Mouse (Mus musculus) neural tube, embryonic 13.5 days (tissue): ENCODE results near the gene Six1. TPM values are rescaled to one million over a fixed set of nuclear protein-coding genes. Genes with fewer than 3 reads are reported as not detected.

Experiments used
- ATAC-seq: fragments of 200-750 bp; cut with Nextera tagmentation; 2 replicates; pipeline ENCODE4 v1.8.0; 2017; ENCODE audit warnings: low read depth, mild to moderate bottlenecking, moderate TSS enrichment, moderate library complexity
- H3K27ac ChIP-seq: fragments of 300-500 bp; sonication (generic); replicated peaks from 2 replicates; pipeline ENCODE4 v1.5.1; 2015; ENCODE audit warnings: moderate library complexity, mild to moderate bottlenecking, inconsistent platforms
- H3K27me3 ChIP-seq: fragments of 300-500 bp; sonication (generic); 2 replicates; pipeline ENCODE4 v1.6.1; 2015; ENCODE audit warnings: mild to moderate bottlenecking, inconsistent platforms
- H3K36me3 ChIP-seq: fragments of 300-500 bp; sonication (generic); 2 replicates; pipeline ENCODE4 v1.6.1; 2015; ENCODE audit warnings: mild to moderate bottlenecking, inconsistent platforms
- H3K4me1 ChIP-seq: fragments of 300-500 bp; sonication (generic); replicated peaks from 2 replicates; pipeline ENCODE4 v1.6.1; 2015; ENCODE audit warnings: inconsistent platforms
- H3K4me2 ChIP-seq: fragments of 300-500 bp; sonication (generic); 2 replicates; pipeline ENCODE4 v1.6.1; 2015; ENCODE audit warnings: inconsistent platforms, mild to moderate bottlenecking, moderate library complexity
- H3K4me3 ChIP-seq: fragments of 300-500 bp; sonication (generic); 2 replicates; pipeline ENCODE4 v1.5.1; 2015; ENCODE audit warnings: mild to moderate bottlenecking, inconsistent platforms
- H3K9ac ChIP-seq: fragments of 300-500 bp; sonication (generic); 2 replicates; pipeline ENCODE4 v1.6.1; 2015; ENCODE audit warnings: moderate library complexity, mild to moderate bottlenecking, inconsistent platforms
- H3K9me3 ChIP-seq: fragments of 300-500 bp; sonication (generic); 2 replicates; pipeline ENCODE4 v1.6.1; 2016; ENCODE audit warnings: inconsistent platforms
- WGBS: fragments of 180-500 bp; shearing (Covaris S2); methylation state at CpG from one replicate; pipeline ENCODE4 v1.1.7; 2015; 5-methylcytosine and 5-hydroxymethylcytosine counted together
- polyA plus RNA-seq: library from polyadenylated mRNA; unstranded; fragments of >200 nt; fragmentation: Nextera tagmentation; extraction: Ambion mirVana; gene quantifications from 2 replicates; pipeline ENCODE4 v1.2.1, GENCODE M21; 2015

The Six1 gene
- polyA plus RNA-seq, 1 experiment from 2014 or later: 8.8 TPM

GRCm38 (mm10) chr12:73060805-73061410, 7.2 kb upstream of the Six1 start:
- 63% methylated on average over 9 of the region's 9 CpGs for WGBS
- no peak overlapping the region for H3K4me3 ChIP-seq
- no peak overlapping the region for H3K9ac ChIP-seq
- H3K27me3 ChIP-seq: peaks cover 33% of the 10 kb centered on the region
- no peaks in the 10 kb centered on the region for H3K4me1 ChIP-seq
- no peak for ATAC-seq
- H3K27ac ChIP-seq: no peak overlapping the region
- H3K9me3 ChIP-seq: no peaks in the 10 kb centered on the region
- H3K4me2 ChIP-seq: no peak overlapping the region
- H3K36me3 ChIP-seq: no peaks in the 10 kb centered on the region

- Histone ChIP-seq H3K27ac (no peak overlapping the region), H3K27me3 (peaks cover 67% of the 10 kb centered on the region), H3K9me3 (no peaks in the 10 kb centered on the region), H3K9ac (no peak overlapping the region), H3K4me2 (no peak overlapping the region), H3K4me1 (peaks cover 18% of the 10 kb centered on the region; the same call in 1 of the 2 replicates), H3K36me3 (no peaks in the 10 kb centered on the region), H3K4me3 (no peak overlapping the region)
- no peak for ATAC-seq
- 78% methylated on average over 6 of the region's 6 CpGs for WGBS
These were observed 3.8 kb upstream of the Six1 start for GRCm38 (mm10) chr12:73057492-73057891.

DNA sequence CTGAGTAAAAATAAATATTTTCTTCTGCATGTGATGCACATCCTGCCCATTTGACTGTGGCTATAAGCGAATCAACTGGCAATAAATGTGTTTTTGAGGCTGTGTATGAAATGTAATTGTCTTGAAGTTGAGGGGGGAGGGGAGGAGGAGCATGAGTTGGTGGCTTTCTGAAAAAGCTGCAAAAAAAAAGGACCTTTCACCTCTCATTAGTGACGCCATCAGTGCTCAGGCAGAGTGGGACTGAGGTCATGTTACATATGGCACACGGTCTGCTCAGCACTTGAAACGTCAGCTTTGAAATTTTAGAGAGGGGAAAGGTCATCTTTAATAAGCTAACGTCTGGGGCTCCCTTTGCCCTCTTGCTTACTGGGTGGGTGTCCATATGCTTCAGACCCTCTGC, 1.8 kb upstream of the Six1 start:
- Histone ChIP-seq H3K36me3 (no peaks in the 10 kb centered on the region), H3K27ac (no peak overlapping the region), H3K9me3 (no peaks in the 10 kb centered on the region), H3K4me2 (no peak overlapping the region), H3K9ac (no peak overlapping the region), H3K4me3 (no peak overlapping the region), H3K27me3 (peaks cover 83% of the 10 kb centered on the region), H3K4me1 (peaks cover 22% of the 10 kb centered on the region; the same call in 1 of the 2 replicates)
- 17% methylated on average over 5 of the region's 5 CpGs for WGBS
- ATAC-seq: no peak

- no peaks in the 10 kb centered on the region for H3K9me3 ChIP-seq
- peak overlapping the region; percentile 59 for H3K4me2 ChIP-seq
- no peak overlapping the region for H3K4me3 ChIP-seq
- ATAC-seq: no peak
- H3K9ac ChIP-seq: no peak overlapping the region
- peak overlapping the region; percentile 67 for H3K27ac ChIP-seq
- peaks cover 91% of the 10 kb centered on the region for H3K27me3 ChIP-seq
- H3K36me3 ChIP-seq: no peaks in the 10 kb centered on the region
- H3K4me1 ChIP-seq: peaks cover 22% of the 10 kb centered on the region; the same call in 1 of the 2 replicates
- WGBS: 15% methylated on average over 15 of the region's 15 CpGs
These were observed 994 bp upstream of the Six1 start for GRCm38 (mm10) chr12:73054576-73055185.

- Histone ChIP-seq H3K4me1 (peaks cover 22% of the 10 kb centered on the region; the same call in 1 of the 2 replicates), H3K27ac (peak overlapping the region; percentile 67), H3K9me3 (no peaks in the 10 kb centered on the region), H3K36me3 (no peaks in the 10 kb centered on the region), H3K4me3 (peak overlapping the region; percentile 40), H3K9ac (peak overlapping the region; percentile 55), H3K4me2 (peak overlapping the region; percentile 59), H3K27me3 (peaks cover 100% of the 10 kb centered on the region)
- WGBS: 2% methylated on average over 34 of the region's 34 CpGs
- no peak for ATAC-seq
These were observed 766 bp downstream of the Six1 start for GRCm38 (mm10) chr12:73052651-73053591.

DNA sequence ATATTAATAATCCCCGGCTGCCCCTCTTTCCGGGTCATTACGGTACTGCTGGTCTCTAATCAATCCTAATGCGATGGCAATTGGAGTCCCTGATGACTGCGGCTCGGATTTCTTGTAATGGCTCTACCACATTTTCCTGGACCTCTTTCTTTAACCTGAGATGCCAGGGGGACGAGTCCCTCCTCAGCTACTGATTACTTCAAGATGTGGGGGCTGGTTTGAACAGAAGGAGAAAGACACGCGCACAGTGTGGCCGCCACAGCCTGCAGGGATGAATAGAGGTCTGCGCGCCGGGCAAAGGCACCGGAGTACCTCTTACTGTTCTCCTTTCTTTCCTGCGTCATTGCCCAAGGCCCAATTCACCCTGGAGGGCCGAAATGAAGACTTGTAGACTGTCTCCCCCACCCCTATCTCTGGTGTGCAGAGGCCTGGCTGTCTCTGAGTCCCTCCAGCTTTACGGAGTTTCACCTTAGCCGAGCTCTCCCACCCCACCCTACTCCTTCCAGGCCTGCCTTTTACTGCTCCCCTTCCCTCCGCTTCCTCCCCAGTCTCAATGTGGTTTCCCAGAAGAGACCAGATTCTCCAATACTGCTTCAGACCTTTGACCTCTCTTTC, 1.5 kb downstream of the Six1 start:
- peak overlapping the region; percentile 67 for H3K27ac ChIP-seq
- no peak overlapping the region for H3K9ac ChIP-seq
- H3K36me3 ChIP-seq: no peaks in the 10 kb centered on the region
- H3K4me1 ChIP-seq: peaks cover 22% of the 10 kb centered on the region; the same call in 1 of the 2 replicates
- WGBS: 1% methylated on average over 19 of the region's 19 CpGs
- no peak overlapping the region for H3K4me3 ChIP-seq
- H3K27me3 ChIP-seq: peaks cover 100% of the 10 kb centered on the region
- no peak for ATAC-seq
- peak overlapping the region; percentile 59 for H3K4me2 ChIP-seq
- no peaks in the 10 kb centered on the region for H3K9me3 ChIP-seq

- no peak overlapping the region for H3K27ac ChIP-seq
- H3K4me1 ChIP-seq: peaks cover 32% of the 10 kb centered on the region
- no peak overlapping the region for H3K9ac ChIP-seq
- no peak overlapping the region for H3K4me3 ChIP-seq
- 2% methylated on average over 15 of the region's 15 CpGs for WGBS
- no peaks in the 10 kb centered on the region for H3K9me3 ChIP-seq
- ATAC-seq: no peak
- H3K36me3 ChIP-seq: no peaks in the 10 kb centered on the region
- no peak overlapping the region for H3K4me2 ChIP-seq
- H3K27me3 ChIP-seq: peaks cover 100% of the 10 kb centered on the region
These were observed 2.7 kb downstream of the Six1 start for GRCm38 (mm10) chr12:73050811-73051580.

- H3K4me2 ChIP-seq: peak overlapping the region; percentile 21; the same call in 1 of the 2 replicates
- H3K9me3 ChIP-seq: no peaks in the 10 kb centered on the region
- WGBS: under 1% methylated on average over 13 of the region's 13 CpGs
- H3K4me1 ChIP-seq: peaks cover 39% of the 10 kb centered on the region
- peaks cover 100% of the 10 kb centered on the region for H3K27me3 ChIP-seq
- H3K4me3 ChIP-seq: no peak overlapping the region
- no peaks in the 10 kb centered on the region for H3K36me3 ChIP-seq
- H3K27ac ChIP-seq: no peak overlapping the region
- no peak for ATAC-seq
- H3K9ac ChIP-seq: no peak overlapping the region
These were observed 3.4 kb downstream of the Six1 start for GRCm38 (mm10) chr12:73050305-73050704.

DNA sequence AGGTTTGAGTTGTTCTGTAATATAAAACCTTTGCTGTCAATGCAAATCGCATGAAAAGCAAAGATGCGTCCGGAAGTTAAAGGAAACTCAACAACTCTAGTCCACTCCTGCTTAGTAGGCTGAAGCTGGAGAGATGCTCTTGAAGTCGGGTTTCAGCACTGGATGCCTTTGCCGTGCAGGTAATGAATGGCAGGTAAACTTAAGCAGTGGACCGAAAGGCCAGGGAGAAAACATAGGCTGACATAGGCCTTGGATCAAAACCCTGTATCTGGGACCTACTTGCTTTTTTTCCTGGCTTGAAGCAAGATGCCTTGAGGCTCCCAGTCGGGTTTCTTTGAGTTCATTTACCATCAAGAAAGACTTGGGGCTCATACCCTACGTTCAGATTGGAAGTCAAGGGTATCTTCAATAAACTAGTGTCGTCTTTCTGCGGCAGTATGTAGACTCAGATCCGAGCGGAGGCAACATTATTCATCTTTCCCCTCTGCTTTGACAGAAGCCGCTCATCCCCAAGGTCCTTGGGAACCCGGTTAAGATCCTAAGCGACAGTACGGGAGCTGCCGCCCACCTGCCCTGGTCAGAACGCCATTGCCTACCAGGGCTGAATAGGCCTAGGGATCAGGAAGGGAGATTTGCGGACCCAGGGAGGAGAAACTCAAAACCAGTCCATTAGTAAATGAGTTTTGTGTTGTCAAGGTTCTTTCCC, 4.0 kb downstream of the Six1 start:
- Histone ChIP-seq H3K36me3 (no peaks in the 10 kb centered on the region), H3K4me1 (peaks cover 45% of the 10 kb centered on the region), H3K9ac (no peak overlapping the region), H3K9me3 (no peaks in the 10 kb centered on the region), H3K27ac (no peak overlapping the region), H3K4me3 (no peak overlapping the region), H3K27me3 (peaks cover 100% of the 10 kb centered on the region), H3K4me2 (peak overlapping the region; percentile 21; the same call in 1 of the 2 replicates)
- WGBS: 3% methylated on average over 19 of the region's 19 CpGs
- ATAC-seq: no peak

- H3K9me3 ChIP-seq: no peaks in the 10 kb centered on the region
- no peak overlapping the region for H3K4me3 ChIP-seq
- ATAC-seq: no peak
- WGBS: 3% methylated on average over 3 of the region's 3 CpGs
- no peaks in the 10 kb centered on the region for H3K36me3 ChIP-seq
- H3K9ac ChIP-seq: no peak overlapping the region
- peaks cover 100% of the 10 kb centered on the region for H3K27me3 ChIP-seq
- peaks cover 44% of the 10 kb centered on the region for H3K4me1 ChIP-seq
- H3K27ac ChIP-seq: 0 out of 2 replicates have a peak overlapping the region, but pooled peaks have one; percentile 10
- no peak overlapping the region for H3K4me2 ChIP-seq
These were observed 5.2 kb downstream of the Six1 start for GRCm38 (mm10) chr12:73048537-73048936.

- Histone ChIP-seq H3K27me3 (peaks cover 99% of the 10 kb centered on the region), H3K9ac (no peak overlapping the region), H3K4me1 (peaks cover 35% of the 10 kb centered on the region), H3K4me3 (no peak overlapping the region), H3K27ac (no peak overlapping the region), H3K4me2 (no peak overlapping the region), H3K36me3 (no peaks in the 10 kb centered on the region), H3K9me3 (no peaks in the 10 kb centered on the region)
- 3% methylated on average over 2 of the region's 2 CpGs for WGBS
- ATAC-seq: no peak
These were observed 6.1 kb downstream of the Six1 start for GRCm38 (mm10) chr12:73047576-73047975.
